Mouse (Mus musculus) MEL-GATA-1-ER (cell line): ENCODE measurements around the gene Rasl10b.

Experiments
- DNase-seq: peaks from one replicate; pipeline ENCODE4 v3.0.0-alpha.2; 2012; ENCODE audit warnings: low read depth; ENCODE audit errors: extremely low read depth

Rasl10b gene

GRCm38 (mm10) chr11:83432533-83432932 is 23.6 kb downstream of the Rasl10b start:
- DNase-seq, result no peak

- DNase-seq, result no peak
Observed at GRCm38 (mm10) chr11:83437377-83437776, 28.4 kb downstream of the Rasl10b start, which contains the start of gene 1700020L24Rik. Gene 1700020L24Rik (plus strand): TSS chr11:83437677.

- no peak for DNase-seq
Observed at GRCm38 (mm10) chr11:83439426-83440060, 30.6 kb downstream of the Rasl10b start.

- DNase-seq, result peak; percentile 74
Observed at GRCm38 (mm10) chr11:83440081-83441064, 31.4 kb downstream of the Rasl10b start.

- no peak for DNase-seq
Observed at GRCm38 (mm10) chr11:83441235-83441634, 32.3 kb downstream of the Rasl10b start.

GRCm38 (mm10) chr11:83442596-83443267 is 33.8 kb downstream of the Rasl10b start:
- DNase-seq, result no peak

- no peak for DNase-seq
Observed at GRCm38 (mm10) chr11:83443824-83444223, 34.9 kb downstream of the Rasl10b start.

- DNase-seq, result no peak
Observed at GRCm38 (mm10) chr11:83445001-83445400, 36.1 kb downstream of the Rasl10b start.

- DNase-seq, result no peak
Observed at GRCm38 (mm10) chr11:83447612-83448011, 38.7 kb downstream of the Rasl10b start.

GRCm38 (mm10) chr11:83448021-83448926 is 39.3 kb downstream of the Rasl10b start:
- DNase-seq, result no peak

GRCm38 (mm10) chr11:83448927-83449236 is 39.9 kb downstream of the Rasl10b start:
- no peak for DNase-seq

- DNase-seq, result no peak
Observed at GRCm38 (mm10) chr11:83449298-83449697, 40.4 kb downstream of the Rasl10b start.

- no peak for DNase-seq
Observed at GRCm38 (mm10) chr11:83450550-83450949, 41.6 kb downstream of the Rasl10b start.

- no peak for DNase-seq
Observed at GRCm38 (mm10) chr11:83451281-83451680, 42.3 kb downstream of the Rasl10b start.

GRCm38 (mm10) chr11:83454548-83454947 is 45.6 kb downstream of the Rasl10b start:
- no peak for DNase-seq

GRCm38 (mm10) chr11:83455608-83456007 is 46.7 kb downstream of the Rasl10b start:
- DNase-seq, result no peak

GRCm38 (mm10) chr11:83457257-83457656 is 48.3 kb downstream of the Rasl10b start:
- DNase-seq, result no peak

- no peak for DNase-seq
Observed at GRCm38 (mm10) chr11:83457912-83458601, 49.1 kb downstream of the Rasl10b start.

GRCm38 (mm10) chr11:83461462-83462027 is 52.6 kb downstream of the Rasl10b start:
- peak; percentile 26 for DNase-seq

GRCm38 (mm10) chr11:83462711-83463244 is 53.8 kb downstream of the Rasl10b start, which contains the start of gene Mmp28:
Gene Mmp28 (minus strand): TSS chr11:83463071.
- no peak for DNase-seq
